Mouse (Mus musculus) left cerebral cortex, adult 2 months (tissue): ENCODE data around the gene Hoxc4. TPM values are rescaled to one million over a fixed set of nuclear protein-coding genes. Genes with fewer than 3 reads are reported as not detected.

Experiments
- DNase-seq, 2 experiments: peaks; one replicate each; pipeline ENCODE4 v3.0.0; 2021 to 2022; ENCODE audit warnings: low spot score in 2 of 2, mixed read lengths in 1 of 2; ENCODE audit errors: extremely low spot score in 1 of 2
- H3K27ac ChIP-seq: fragments of 200-600 bp; 2 replicates; pipeline ENCODE4 v1.8.1; 2022
- H3K4me3 ChIP-seq: fragments of 200-600 bp; 2 replicates; pipeline ENCODE4 v1.8.1; 2022
- CTCF ChIP-seq: fragments of 200-600 bp; IDR thresholded peaks from 2 replicates; pipeline ENCODE4 v1.8.1; 2022; ENCODE audit warnings: antibody characterized with exemption, mild to moderate bottlenecking, moderate library complexity
- intact Hi-C: fragments of 180-260 bp; cut with DNase I; formaldehyde crosslinking; loops from one replicate; pipeline ENCODE4 v1.15.1; 2025
- total RNA-seq, 2 experiments: library from RNA; stranded (reverse); gene quantifications; 2 replicates each; pipeline ENCODE4 v1.2.3; 2021

Hoxc4 gene
- total RNA-seq, 2 experiments from 2014 or later = not detected

- TF ChIP-seq CTCF = no peak
- intact Hi-C loops = no loop called here
- H3K4me3 ChIP-seq = no peak overlapping the region
- no peak for DNase-seq
- H3K27ac ChIP-seq = no peak overlapping the region
Measured at GRCm38 (mm10) chr15:103005797-103006196, 12.9 kb upstream of the Hoxc4 start.

- TF ChIP-seq CTCF = no peak
- DNase-seq = no peak
- Histone ChIP-seq H3K27ac (no peak overlapping the region), H3K4me3 (no peak overlapping the region)
- intact Hi-C loops = no loop called here
Measured at GRCm38 (mm10) chr15:103006326-103006725, 12.4 kb upstream of the Hoxc4 start.

GRCm38 (mm10) chr15:103009265-103010111 lies 9.2 kb upstream of the Hoxc4 start:
- H3K27ac ChIP-seq = no peak overlapping the region
- TF ChIP-seq CTCF = no peak
- no peak overlapping the region for H3K4me3 ChIP-seq
- intact Hi-C loops = loop anchor here (5.0 to 10.0 kb wide), 2 partner anchors 113 to 305 kb away; partner anchors contain the start of gene Gpr84
- DNase-seq = no peak

- intact Hi-C loops = loop anchor here (5.0 to 10.0 kb wide), 2 partner anchors 112 to 305 kb away; partner anchors contain the start of gene Gpr84
- Histone ChIP-seq H3K4me3 (no peak overlapping the region), H3K27ac (no peak overlapping the region)
- no peak for TF ChIP-seq CTCF
- no peak for DNase-seq
Measured at GRCm38 (mm10) chr15:103010112-103010846, 8.5 kb upstream of the Hoxc4 start.

- no peak for TF ChIP-seq CTCF
- DNase-seq = no peak
- Histone ChIP-seq H3K4me3 (no peak overlapping the region), H3K27ac (no peak overlapping the region)
- intact Hi-C loops = loop anchor here (5.0 to 10.0 kb wide), 2 partner anchors 111 to 304 kb away; partner anchors contain the start of gene Gpr84
Measured at GRCm38 (mm10) chr15:103010847-103011555, 7.7 kb upstream of the Hoxc4 start.

- no peak overlapping the region for H3K4me3 ChIP-seq
- TF ChIP-seq CTCF = no peak
- DNase-seq = no peak
- H3K27ac ChIP-seq = no peak overlapping the region
- intact Hi-C loops = loop anchor here (5.0 to 10.0 kb wide), 2 partner anchors 110 to 303 kb away; partner anchors contain the start of gene Gpr84
Measured at GRCm38 (mm10) chr15:103011928-103012486, 6.7 kb upstream of the Hoxc4 start.

GRCm38 (mm10) chr15:103013238-103013984 lies 5.3 kb upstream of the Hoxc4 start:
- Histone ChIP-seq H3K27ac (no peak overlapping the region), H3K4me3 (no peak overlapping the region)
- peak; percentile 33 to 49 for DNase-seq
- intact Hi-C loops = loop anchor here (1.0 to 10.0 kb wide), 3 partner anchors 109 to 301 kb away; partner anchors contain the start of gene Gpr84
- peak; percentile 77 for TF ChIP-seq CTCF

- intact Hi-C loops = loop anchor here (5.0 to 10.0 kb wide), 2 partner anchors 108 to 300 kb away; partner anchors contain the start of gene Gpr84
- no peak overlapping the region for H3K27ac ChIP-seq
- no peak for DNase-seq
- no peak for TF ChIP-seq CTCF
- H3K4me3 ChIP-seq = no peak overlapping the region
Measured at GRCm38 (mm10) chr15:103014166-103015008, 4.3 kb upstream of the Hoxc4 start.

GRCm38 (mm10) chr15:103015009-103015399 lies 3.7 kb upstream of the Hoxc4 start:
- Histone ChIP-seq H3K4me3 (no peak overlapping the region), H3K27ac (no peak overlapping the region)
- no peak for DNase-seq
- no peak for TF ChIP-seq CTCF
- intact Hi-C loops = loop anchor here (10.0 kb wide), 1 partner anchor 300 kb away; the partner anchor contains the start of gene Gpr84
